Mouse (Mus musculus) MEL (cell line): Measurements from ENCODE around the gene Gramd1b.

Experiments
- BHLHE40 ChIP-seq: IDR thresholded peaks from 2 replicates; pipeline ENCODE4 v1.6.1; 2012; ENCODE audit warnings: low read depth, mild to moderate bottlenecking, inconsistent platforms, low read length, improper control_type of control experiment, borderline replicate concordance
- CTCF ChIP-seq, 3 experiments: IDR thresholded peaks in 2 of 3; conservative IDR thresholded peaks in 1 of 3; 2 replicates each; pipeline ENCODE4 v1.5.1; 2011 to 2012; ENCODE audit warnings: low read length in 3 of 3, low read depth in 2 of 3, mild to moderate bottlenecking in 2 of 3, improper control_type of control experiment in 1 of 3, inconsistent platforms in 1 of 3, mixed read lengths in 1 of 3, moderate library complexity in 1 of 3; ENCODE audit not compliant: control insufficient read depth in 1 of 3, insufficient read depth in 1 of 3, poor library complexity in 1 of 3, severe bottlenecking in 1 of 3
- E2F4 ChIP-seq: IDR thresholded peaks from 2 replicates; pipeline ENCODE4 v1.6.1; 2011; ENCODE audit warnings: low read depth, low read length, improper control_type of control experiment, borderline replicate concordance
- HCFC1 ChIP-seq: IDR thresholded peaks from 2 replicates; pipeline ENCODE4 v1.6.1; 2012; ENCODE audit warnings: low read depth, mild to moderate bottlenecking, inconsistent platforms, low read length, improper control_type of control experiment, moderate library complexity
- POLR2A ChIP-seq, 2 experiments: IDR thresholded peaks; 2 replicates each; pipeline ENCODE4 v1.6.1; 2011 to 2012; ENCODE audit warnings: low read length in 2 of 2, mild to moderate bottlenecking in 2 of 2, control low read depth in 1 of 2, improper control_type of control experiment in 1 of 2, low read depth in 1 of 2, moderate library complexity in 1 of 2; ENCODE audit not compliant: control insufficient read depth in 1 of 2, insufficient read depth in 1 of 2, poor library complexity in 1 of 2
- POLR2AphosphoS5 ChIP-seq: IDR thresholded peaks from 2 replicates; pipeline ENCODE4 v1.6.1; 2012; ENCODE audit warnings: low read depth, borderline replicate concordance, mild to moderate bottlenecking, inconsistent platforms, low read length, moderate library complexity, mixed read lengths
- RAD21 ChIP-seq: IDR thresholded peaks from 2 replicates; pipeline ENCODE4 v1.6.1; 2011; ENCODE audit warnings: mild to moderate bottlenecking, low read depth, low read length, improper control_type of control experiment
- SMC3 ChIP-seq: IDR thresholded peaks from 2 replicates; pipeline ENCODE4 v1.6.1; 2011; ENCODE audit warnings: low read depth, low read length, improper control_type of control experiment
- USF1 ChIP-seq: IDR thresholded peaks from 2 replicates; pipeline ENCODE4 v1.6.1; 2014; ENCODE audit warnings: low read depth, mild to moderate bottlenecking, inconsistent platforms, low read length, improper control_type of control experiment, moderate library complexity
- ZC3H11A ChIP-seq: IDR thresholded peaks from 2 replicates; pipeline ENCODE4 v1.6.1; 2012; ENCODE audit warnings: low read depth, mild to moderate bottlenecking, inconsistent platforms, low read length, improper control_type of control experiment
- ZNF384 ChIP-seq: IDR thresholded peaks from 2 replicates; pipeline ENCODE4 v1.6.1; 2012; ENCODE audit warnings: low read depth, mild to moderate bottlenecking, inconsistent platforms, low read length, improper control_type of control experiment

- no peak for TF ChIP-seq HCFC1
- TF ChIP-seq USF1 = no peak
- TF ChIP-seq CTCF (IDR thresholded peaks at IDR 0.05 in 2 of 3, conservative IDR thresholded peaks at IDR 0.05 in 1 of 3; ENCODE audit: control insufficient read depth in 1 of 3, insufficient read depth in 1 of 3, low read depth in 2 of 3, low read length in 3 of 3, poor library complexity in 1 of 3, severe bottlenecking in 1 of 3) = no peak
- TF ChIP-seq POLR2A (IDR thresholded peaks at IDR 0.05; ENCODE audit: control insufficient read depth in 1 of 2, insufficient read depth in 1 of 2, low read depth in 1 of 2, low read length in 2 of 2, poor library complexity in 1 of 2) = no peak
- no peak for TF ChIP-seq SMC3
- no peak for TF ChIP-seq E2F4
- no peak for TF ChIP-seq RAD21
- TF ChIP-seq POLR2AphosphoS5 = no peak
- no peak for TF ChIP-seq ZC3H11A
- TF ChIP-seq BHLHE40 = no peak
- TF ChIP-seq ZNF384 = no peak
Measured at GRCm38 (mm10) chr9:40353596-40353995, 177.6 kb downstream of the Gramd1b start.
